Mouse (Mus musculus): ENCODE measurements around the gene Sh3glb2. TPM values are rescaled to one million over a fixed set of nuclear protein-coding genes. Genes with fewer than 3 reads are reported as not detected.

Sh3glb2 gene
- total and polyA plus RNA-seq, 2 experiments: 23.3 to 62.0 TPM

DNA sequence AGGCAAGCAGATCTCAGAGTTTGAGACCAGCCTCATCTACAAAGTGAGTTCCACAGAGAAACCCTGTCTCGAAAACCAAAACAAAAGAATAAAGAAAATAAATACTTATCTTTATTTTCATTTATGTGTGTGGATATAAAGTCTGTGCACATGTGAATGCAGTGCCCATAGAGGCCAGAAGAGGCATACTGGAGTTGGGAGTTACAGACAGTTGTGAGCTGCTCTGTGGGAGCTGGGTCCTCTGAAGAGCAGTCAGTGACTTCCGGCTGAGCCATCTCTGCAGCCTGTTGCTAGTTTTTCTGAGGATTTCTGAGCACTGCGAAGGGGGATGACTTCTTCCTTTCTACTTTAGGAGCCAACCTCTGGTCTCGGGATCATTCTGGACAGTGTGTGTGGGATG lies 43.0 kb downstream of the Sh3glb2 start:
- Histone ChIP-seq H3K9ac (ENCODE audit: low read depth, low read length) (no peak overlapping the region), H3K79me2 (ENCODE audit: control insufficient read depth, insufficient read depth, low read length) (no peaks in the 10 kb centered on the region), H3K4me1 (ENCODE audit: control insufficient read depth, insufficient read depth, low read length) (no peaks in the 10 kb centered on the region), H3K36me3 (ENCODE audit: control insufficient read depth, insufficient read depth, low read length) (peaks cover 47% of the 10 kb centered on the region), H3K4me3 (ENCODE audit: insufficient read depth, low read depth, low read length) (no peak overlapping the region), H3K27ac (replicated peaks; ENCODE audit: insufficient read depth, low read depth, low read length) (no peak overlapping the region), H3K27me3 (ENCODE audit: control insufficient read depth, insufficient read depth, low read length) (no peaks in the 10 kb centered on the region)
- TF ChIP-seq CTCF (IDR thresholded peaks at IDR 0.05; ENCODE audit: low read depth, low read length) (no peak), POLR2A (IDR thresholded peaks at IDR 0.05; ENCODE audit: extremely low read depth, insufficient read depth, low read length) (no peak)
- no peak for DNase-seq (ENCODE audit: extremely low read depth, low read depth, low spot score)
- WGBS: 94% methylated on average over 4 of the region's 4 CpGs

DNA sequence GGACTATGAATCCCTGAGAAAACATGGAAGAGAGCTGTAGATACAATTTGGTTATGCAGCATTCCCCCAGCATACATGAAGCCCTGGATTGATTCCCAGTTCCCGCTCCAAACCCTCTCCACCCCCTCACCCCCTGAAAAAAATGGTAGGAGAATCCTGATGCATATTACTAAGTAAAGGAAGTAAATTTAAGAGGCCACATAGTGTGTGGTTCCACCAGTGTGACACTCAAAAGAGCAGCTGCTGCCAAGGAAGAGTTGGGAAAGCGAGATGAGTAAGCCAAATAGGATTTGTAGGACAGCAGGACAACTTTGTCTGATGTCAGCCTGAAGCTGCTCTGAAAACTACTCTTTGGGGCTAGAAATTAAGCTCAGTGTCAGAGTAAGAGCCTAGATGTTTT lies 47.7 kb downstream of the Sh3glb2 start:
- no peaks in the 10 kb centered on the region for H3K4me1 ChIP-seq (ENCODE audit: control insufficient read depth, insufficient read depth, low read length)
- no peak overlapping the region for H3K4me3 ChIP-seq (ENCODE audit: insufficient read depth, low read depth, low read length)
- H3K36me3 ChIP-seq (ENCODE audit: control insufficient read depth, insufficient read depth, low read length): peaks cover 59% of the 10 kb centered on the region
- TF ChIP-seq CTCF (IDR thresholded peaks at IDR 0.05; ENCODE audit: low read depth, low read length) (no peak), POLR2A (IDR thresholded peaks at IDR 0.05; ENCODE audit: extremely low read depth, insufficient read depth, low read length) (no peak)
- peak; percentile 26 for DNase-seq (ENCODE audit: extremely low read depth, low read depth, low spot score)
- no peak overlapping the region for H3K9ac ChIP-seq (ENCODE audit: low read depth, low read length)
- H3K27me3 ChIP-seq (ENCODE audit: control insufficient read depth, insufficient read depth, low read length): no peaks in the 10 kb centered on the region
- H3K79me2 ChIP-seq (ENCODE audit: control insufficient read depth, insufficient read depth, low read length): no peaks in the 10 kb centered on the region
- H3K27ac ChIP-seq (replicated peaks; ENCODE audit: insufficient read depth, low read depth, low read length): no peak overlapping the region
- 82% methylated on average over 2 of the region's 2 CpGs for WGBS

DNA sequence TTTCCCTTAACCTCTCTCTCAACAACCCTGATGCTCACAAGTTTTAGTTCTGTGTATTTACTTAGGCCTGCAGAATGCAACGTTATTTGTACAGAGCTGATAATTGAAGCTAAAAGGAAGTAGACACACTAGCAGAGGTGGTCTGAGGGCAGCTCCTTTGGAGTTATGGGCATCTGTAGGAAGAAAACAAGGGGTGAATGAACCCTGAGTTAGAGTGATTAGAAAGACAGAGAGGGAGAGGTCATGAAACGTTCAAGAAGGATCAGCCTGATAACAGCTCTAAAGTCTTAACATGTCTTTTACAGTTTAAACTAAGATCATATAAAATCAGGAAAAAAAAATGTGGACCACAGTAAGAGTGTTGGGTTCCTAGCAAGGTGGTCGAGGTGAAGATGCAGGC lies 49.8 kb downstream of the Sh3glb2 start:
- Histone ChIP-seq H3K27me3 (ENCODE audit: control insufficient read depth, insufficient read depth, low read length) (no peaks in the 10 kb centered on the region), H3K9ac (ENCODE audit: low read depth, low read length) (no peak overlapping the region), H3K4me1 (ENCODE audit: control insufficient read depth, insufficient read depth, low read length) (no peaks in the 10 kb centered on the region), H3K4me3 (ENCODE audit: insufficient read depth, low read depth, low read length) (no peak overlapping the region), H3K27ac (replicated peaks; ENCODE audit: insufficient read depth, low read depth, low read length) (no peak overlapping the region), H3K79me2 (ENCODE audit: control insufficient read depth, insufficient read depth, low read length) (no peaks in the 10 kb centered on the region), H3K36me3 (ENCODE audit: control insufficient read depth, insufficient read depth, low read length) (peaks cover 57% of the 10 kb centered on the region)
- 73% methylated on average over 3 of the region's 3 CpGs for WGBS
- TF ChIP-seq POLR2A (IDR thresholded peaks at IDR 0.05; ENCODE audit: extremely low read depth, insufficient read depth, low read length) (no peak), CTCF (IDR thresholded peaks at IDR 0.05; ENCODE audit: low read depth, low read length) (no peak)
- no peak for DNase-seq (ENCODE audit: extremely low read depth, low read depth, low spot score)

DNA sequence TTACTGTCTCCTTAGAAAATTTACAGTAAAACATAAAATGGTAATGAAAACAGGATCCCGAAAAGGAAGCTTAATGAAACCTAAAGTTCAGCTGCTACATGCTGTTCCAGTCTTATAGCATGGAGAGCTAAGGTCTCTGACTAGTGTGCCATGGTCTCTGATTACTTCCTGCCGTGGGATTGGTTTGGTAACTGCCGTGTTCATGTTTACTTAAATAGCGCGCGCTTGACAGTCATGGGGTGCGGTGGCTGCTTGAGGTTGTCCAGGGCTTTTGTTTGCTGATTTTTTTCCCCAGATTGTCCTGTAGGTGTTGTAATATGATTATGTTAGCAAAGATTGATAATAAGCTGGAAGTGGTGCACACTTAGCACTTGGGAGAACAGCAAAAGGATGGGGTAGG lies 53.0 kb downstream of the Sh3glb2 start:
- TF ChIP-seq POLR2A (IDR thresholded peaks at IDR 0.05; ENCODE audit: extremely low read depth, insufficient read depth, low read length) (no peak), CTCF (IDR thresholded peaks at IDR 0.05; ENCODE audit: low read depth, low read length) (no peak)
- WGBS: 92% methylated on average over 7 of the region's 7 CpGs
- peaks cover 59% of the 10 kb centered on the region for H3K36me3 ChIP-seq (ENCODE audit: control insufficient read depth, insufficient read depth, low read length)

DNA sequence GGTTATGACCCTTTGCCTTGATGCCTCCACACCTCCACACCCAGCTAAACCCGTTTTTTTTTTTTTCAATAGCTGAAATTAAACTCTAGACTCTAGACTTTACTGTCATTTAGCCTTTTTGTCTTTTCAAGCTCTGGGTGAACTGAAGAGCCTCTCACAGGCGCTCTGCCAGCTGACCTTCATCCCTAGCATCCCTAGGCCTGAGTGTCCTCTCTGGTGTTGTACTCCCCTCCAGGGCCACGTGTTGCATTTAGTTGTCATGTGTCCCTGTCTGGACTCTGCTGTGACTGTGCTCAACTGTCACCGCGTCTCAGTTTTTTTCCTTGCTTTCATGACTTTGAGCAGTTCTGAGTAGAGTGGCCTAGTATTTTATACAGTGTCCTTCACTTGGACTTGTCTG lies 59.2 kb downstream of the Sh3glb2 start:
- no peak for DNase-seq (ENCODE audit: extremely low read depth, low read depth, low spot score)
- no peak overlapping the region for H3K4me3 ChIP-seq (ENCODE audit: insufficient read depth, low read depth, low read length)
- H3K4me1 ChIP-seq (ENCODE audit: control insufficient read depth, insufficient read depth, low read length): no peaks in the 10 kb centered on the region
- H3K27ac ChIP-seq (replicated peaks; ENCODE audit: insufficient read depth, low read depth, low read length): no peak overlapping the region
- H3K27me3 ChIP-seq (ENCODE audit: control insufficient read depth, insufficient read depth, low read length): no peaks in the 10 kb centered on the region
- H3K9ac ChIP-seq (ENCODE audit: low read depth, low read length): no peak overlapping the region
- TF ChIP-seq POLR2A (IDR thresholded peaks at IDR 0.05; ENCODE audit: extremely low read depth, insufficient read depth, low read length): no peak
- TF ChIP-seq CTCF (IDR thresholded peaks at IDR 0.05; ENCODE audit: low read depth, low read length): no peak
- H3K36me3 ChIP-seq (ENCODE audit: control insufficient read depth, insufficient read depth, low read length): peaks cover 37% of the 10 kb centered on the region
- H3K79me2 ChIP-seq (ENCODE audit: control insufficient read depth, insufficient read depth, low read length): no peaks in the 10 kb centered on the region
- WGBS: 79% methylated on average over 5 of the region's 5 CpGs

More for the DNA sequence above, 53.0 kb downstream of the Sh3glb2 start:
- Histone ChIP-seq H3K9ac (ENCODE audit: low read depth, low read length) (no peak overlapping the region), H3K4me1 (ENCODE audit: control insufficient read depth, insufficient read depth, low read length) (no peaks in the 10 kb centered on the region), H3K79me2 (ENCODE audit: control insufficient read depth, insufficient read depth, low read length) (no peaks in the 10 kb centered on the region), H3K27ac (replicated peaks; ENCODE audit: insufficient read depth, low read depth, low read length) (no peak overlapping the region), H3K4me3 (ENCODE audit: insufficient read depth, low read depth, low read length) (no peak overlapping the region), H3K27me3 (ENCODE audit: control insufficient read depth, insufficient read depth, low read length) (no peaks in the 10 kb centered on the region)
- DNase-seq (ENCODE audit: extremely low read depth, low read depth, low spot score): no peak

DNA sequence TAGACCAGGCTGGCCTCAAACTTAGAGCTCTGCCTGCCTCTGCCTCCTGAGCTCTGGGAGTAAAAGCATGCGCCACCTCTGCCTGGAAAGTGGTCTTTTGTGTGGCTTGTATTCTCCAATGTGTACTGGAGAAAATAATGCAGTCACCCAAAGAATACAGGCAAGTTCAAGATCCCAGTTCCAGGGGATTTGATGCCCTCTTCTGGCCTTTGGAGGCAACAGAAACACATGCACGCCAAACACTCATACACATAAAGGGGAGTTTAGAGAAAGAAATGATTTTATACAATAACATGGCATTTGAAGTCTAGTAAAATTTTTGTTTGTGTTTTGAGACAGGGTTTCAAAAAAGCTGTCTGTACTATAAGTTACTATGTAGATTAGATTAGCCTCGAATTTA lies 59.6 kb downstream of the Sh3glb2 start:
- WGBS: 81% methylated on average over 3 of the region's 3 CpGs

More for the DNA sequence above, 59.6 kb downstream of the Sh3glb2 start:
- Histone ChIP-seq H3K27me3 (ENCODE audit: control insufficient read depth, insufficient read depth, low read length) (no peaks in the 10 kb centered on the region), H3K4me3 (ENCODE audit: insufficient read depth, low read depth, low read length) (no peak overlapping the region), H3K9ac (ENCODE audit: low read depth, low read length) (no peak overlapping the region), H3K79me2 (ENCODE audit: control insufficient read depth, insufficient read depth, low read length) (no peaks in the 10 kb centered on the region), H3K36me3 (ENCODE audit: control insufficient read depth, insufficient read depth, low read length) (peaks cover 33% of the 10 kb centered on the region), H3K27ac (replicated peaks; ENCODE audit: insufficient read depth, low read depth, low read length) (no peak overlapping the region), H3K4me1 (ENCODE audit: control insufficient read depth, insufficient read depth, low read length) (no peaks in the 10 kb centered on the region)
- no peak for DNase-seq (ENCODE audit: extremely low read depth, low read depth, low spot score)
- TF ChIP-seq CTCF (IDR thresholded peaks at IDR 0.05; ENCODE audit: low read depth, low read length): no peak
- TF ChIP-seq POLR2A (IDR thresholded peaks at IDR 0.05; ENCODE audit: extremely low read depth, insufficient read depth, low read length): no peak

Other genes starting within 250 kb of the Sh3glb2 start
- 7.1 and 9.5 TPM in 2 replicates for gene Zer1, start 234.8 kb downstream of the Sh3glb2 start, total RNA-seq (2014; rRNA removed)
- 25.4 and 27.1 TPM in 2 replicates for gene Zer1, start 234.8 kb downstream of the Sh3glb2 start, polyA plus RNA-seq (2012; rRNA removed)
- 25.8 and 26.6 TPM in 2 replicates for gene Tbc1d13, start 225.6 kb downstream of the Sh3glb2 start, total RNA-seq (2014; rRNA removed)
- 36.3 and 42.6 TPM in 2 replicates for gene Tbc1d13, start 225.6 kb downstream of the Sh3glb2 start, polyA plus RNA-seq (2012; rRNA removed)
- 78.7 and 101 TPM in 2 replicates for gene Endog, start 187.8 kb downstream of the Sh3glb2 start, total RNA-seq (2014; rRNA removed)
- 122 and 132 TPM in 2 replicates for gene Endog, start 187.8 kb downstream of the Sh3glb2 start, polyA plus RNA-seq (2012; rRNA removed)
- gene Spout1, start 180.9 kb downstream of the Sh3glb2 start, total RNA-seq (2014; rRNA removed): 12.9 and 13.1 TPM in 2 replicates
- gene Spout1, start 180.9 kb downstream of the Sh3glb2 start, polyA plus RNA-seq (2012; rRNA removed): 14.0 and 14.9 TPM in 2 replicates
- 169 and 184 TPM in 2 replicates for gene Kyat1, start 153.5 kb downstream of the Sh3glb2 start, total RNA-seq (2014; rRNA removed)
- gene Kyat1, start 153.5 kb downstream of the Sh3glb2 start, polyA plus RNA-seq (2012; rRNA removed): 267 and 378 TPM in 2 replicates
- gene Lrrc8a, start 121.6 kb downstream of the Sh3glb2 start, total RNA-seq (2014; rRNA removed): 8.5 and 14.0 TPM in 2 replicates
- 22.6 and 24.1 TPM in 2 replicates for gene Lrrc8a, start 121.6 kb downstream of the Sh3glb2 start, polyA plus RNA-seq (2012; rRNA removed)
- 4.2 and 5.1 TPM in 2 replicates for gene Gm28035, start 118.8 kb downstream of the Sh3glb2 start, total RNA-seq (2014; rRNA removed)
- 5.9 and 8.6 TPM in 2 replicates for gene Gm28035, start 118.8 kb downstream of the Sh3glb2 start, polyA plus RNA-seq (2012; rRNA removed)
- gene Phyhd1, start 93.1 kb downstream of the Sh3glb2 start, total RNA-seq (2014; rRNA removed): 87.4 and 97.7 TPM in 2 replicates
- gene Phyhd1, start 93.1 kb downstream of the Sh3glb2 start, polyA plus RNA-seq (2012; rRNA removed): 154 and 158 TPM in 2 replicates
- not detected in 2 replicates for gene Gm28038, start 78.3 kb downstream of the Sh3glb2 start, total RNA-seq (2014; rRNA removed)
- gene Gm28038, start 78.3 kb downstream of the Sh3glb2 start, polyA plus RNA-seq (2012; rRNA removed): not detected in 2 replicates
- 12.2 and 14.7 TPM in 2 replicates for gene Dolk, start 73.0 kb downstream of the Sh3glb2 start, total RNA-seq (2014; rRNA removed)
- gene Dolk, start 73.0 kb downstream of the Sh3glb2 start, polyA plus RNA-seq (2012; rRNA removed): 20.3 and 20.6 TPM in 2 replicates
- 4.1 and 6.2 TPM in 2 replicates for gene Nup188, start 72.9 kb downstream of the Sh3glb2 start, total RNA-seq (2014; rRNA removed)
- gene Nup188, start 72.9 kb downstream of the Sh3glb2 start, polyA plus RNA-seq (2012; rRNA removed): 6.0 and 9.6 TPM in 2 replicates
- gene Miga2, start 4.9 kb upstream of the Sh3glb2 start, total RNA-seq (2014; rRNA removed): 30.7 and 37.2 TPM in 2 replicates
- 46.5 and 52.2 TPM in 2 replicates for gene Miga2, start 4.9 kb upstream of the Sh3glb2 start, polyA plus RNA-seq (2012; rRNA removed)
- 8.9 and 11.2 TPM in 2 replicates for gene Dolpp1, start 32.9 kb upstream of the Sh3glb2 start, total RNA-seq (2014; rRNA removed)
- 44.8 and 47.3 TPM in 2 replicates for gene Dolpp1, start 32.9 kb upstream of the Sh3glb2 start, polyA plus RNA-seq (2012; rRNA removed)
- 9.2 and 24.3 TPM in 2 replicates for gene Crat, start 56.5 kb upstream of the Sh3glb2 start, total RNA-seq (2014; rRNA removed)
- gene Crat, start 56.5 kb upstream of the Sh3glb2 start, polyA plus RNA-seq (2012; rRNA removed): 65.2 and 92.6 TPM in 2 replicates
- gene Ptpa, start 56.7 kb upstream of the Sh3glb2 start, total RNA-seq (2014; rRNA removed): 18.3 and 25.1 TPM in 2 replicates
- 48.9 and 54.3 TPM in 2 replicates for gene Ptpa, start 56.7 kb upstream of the Sh3glb2 start, polyA plus RNA-seq (2012; rRNA removed)
- gene Ier5l, start 114.9 kb upstream of the Sh3glb2 start, total RNA-seq (2014; rRNA removed): 0.54 and 0.55 TPM in 2 replicates
- 1.1 TPM in 2 replicates for gene Ier5l, start 114.9 kb upstream of the Sh3glb2 start, polyA plus RNA-seq (2012; rRNA removed)
- 0.46 TPM in 1 of 2 replicates, not detected in the other for gene Cstad, start 235.7 kb upstream of the Sh3glb2 start, total RNA-seq (2014; rRNA removed)
- gene Cstad, start 235.7 kb upstream of the Sh3glb2 start, polyA plus RNA-seq (2012; rRNA removed): not detected in 2 replicates